Mouse (Mus musculus): Measurements from ENCODE around the gene Zfp92.

DNA sequence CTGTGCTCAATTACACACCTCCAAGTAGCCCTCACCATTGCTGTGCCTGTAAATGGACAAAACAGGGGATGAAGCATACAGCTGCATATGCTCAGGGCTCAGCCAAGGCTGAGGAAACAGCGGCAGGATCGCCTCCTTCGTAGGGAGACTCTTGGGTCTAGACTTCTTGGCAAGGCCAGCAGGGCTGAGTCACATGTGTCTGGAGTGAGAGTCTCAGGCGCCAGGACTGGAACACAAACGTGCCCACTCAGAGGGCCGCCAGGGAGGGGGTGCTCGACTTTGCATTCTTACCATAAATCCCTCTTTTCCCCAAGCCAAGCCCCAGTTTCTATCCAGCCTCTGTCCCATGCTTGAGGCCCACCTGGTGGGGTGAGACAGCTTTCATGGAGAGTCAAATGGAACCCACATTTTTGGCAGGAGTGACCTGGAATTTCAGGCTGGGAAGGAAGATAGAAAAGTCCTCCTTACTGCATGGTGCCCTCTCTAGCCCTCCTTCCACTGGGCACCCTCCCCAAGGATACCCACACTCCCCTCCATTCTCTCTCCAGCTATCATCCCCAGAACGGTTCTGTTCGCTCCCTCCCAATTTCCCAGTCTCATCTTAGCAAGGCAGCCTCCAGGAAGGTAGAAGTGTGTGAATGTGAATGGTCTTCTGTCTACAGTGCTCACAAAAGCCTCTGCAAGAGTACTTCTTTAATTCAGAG is 54.7 kb downstream of the Zfp92 start:
- TF ChIP-seq POLR2A (IDR thresholded peaks at IDR 0.05; ENCODE audit: extremely low read depth, insufficient read depth, low read length) (no peak), CTCF (IDR thresholded peaks at IDR 0.05; ENCODE audit: low read depth, low read length) (no peak)
